Mouse (Mus musculus) ES-E14 (cell line): ENCODE measurements around the gene Gsg1l.
A peak's percentile ranks its signal among the peaks of the same experiment; 100 is the strongest.

Experiments
- CHD2 ChIP-seq: IDR thresholded peaks from 2 replicates; pipeline ENCODE4 v1.6.1; 2014; ENCODE audit warnings: mild to moderate bottlenecking, low read depth, low read length, inconsistent platforms
- HCFC1 ChIP-seq: IDR thresholded peaks from 2 replicates; pipeline ENCODE4 v1.6.1; 2012; ENCODE audit warnings: low read length, inconsistent platforms, borderline replicate concordance; ENCODE audit not compliant: insufficient read depth
- MAFK ChIP-seq: IDR thresholded peaks from 2 replicates; pipeline ENCODE4 v1.6.1; 2014; ENCODE audit warnings: mild to moderate bottlenecking, low read depth, low read length, inconsistent platforms; ENCODE audit not compliant: insufficient read depth
- ZC3H11A ChIP-seq: IDR thresholded peaks from 2 replicates; pipeline ENCODE4 v1.6.1; 2012; ENCODE audit warnings: low read depth, mild to moderate bottlenecking, inconsistent platforms, low read length, borderline replicate concordance
- ZNF384 ChIP-seq: IDR thresholded peaks from 2 replicates; pipeline ENCODE4 v1.6.1; 2012; ENCODE audit warnings: low read depth, low read length, inconsistent platforms

DNA sequence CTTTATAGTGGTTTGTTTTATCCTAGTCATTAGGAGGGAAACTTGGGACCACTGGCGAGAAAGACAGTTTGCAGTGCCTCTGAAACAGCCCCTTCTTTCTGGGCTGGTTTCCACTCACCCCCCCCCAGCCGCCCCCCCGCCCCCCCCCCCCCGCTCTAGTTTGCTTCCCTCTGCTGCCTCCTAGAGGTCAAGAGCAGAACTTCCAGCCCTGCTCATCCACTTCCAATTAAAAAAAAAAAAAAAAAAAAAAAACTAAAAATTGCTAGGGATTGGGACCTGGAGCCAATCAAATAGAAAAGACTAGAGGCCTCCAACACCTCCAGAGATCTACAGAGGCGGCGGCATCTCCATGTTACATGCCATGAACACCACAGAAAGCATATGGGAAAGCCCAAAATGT, 5.9 kb upstream of the Gsg1l start:
- no peak for TF ChIP-seq MAFK
- peak; percentile 92 for TF ChIP-seq ZNF384
- TF ChIP-seq CHD2, result no peak
- TF ChIP-seq ZC3H11A, result no peak
- no peak for TF ChIP-seq HCFC1
